Mouse (Mus musculus) large intestine, adult 2 months (tissue): ENCODE measurements at regions not wholly inside any gene's neighbourhood (a gene's known extent, or its start where the extent isn't known, plus 50 kb on each side); places are given as distances from the start of the nearest gene placed in this dataset.

Experiments
- DNase-seq: peaks from one replicate; pipeline ENCODE4 v3.0.0-alpha.2; 2012; ENCODE audit warnings: low read depth, low spot score
- WGBS: fragments of 180-500 bp; shearing (Covaris S2); methylation state at CpG from one replicate; pipeline ENCODE4 v1.1.7; 2018; 5-methylcytosine and 5-hydroxymethylcytosine counted together

DNA sequence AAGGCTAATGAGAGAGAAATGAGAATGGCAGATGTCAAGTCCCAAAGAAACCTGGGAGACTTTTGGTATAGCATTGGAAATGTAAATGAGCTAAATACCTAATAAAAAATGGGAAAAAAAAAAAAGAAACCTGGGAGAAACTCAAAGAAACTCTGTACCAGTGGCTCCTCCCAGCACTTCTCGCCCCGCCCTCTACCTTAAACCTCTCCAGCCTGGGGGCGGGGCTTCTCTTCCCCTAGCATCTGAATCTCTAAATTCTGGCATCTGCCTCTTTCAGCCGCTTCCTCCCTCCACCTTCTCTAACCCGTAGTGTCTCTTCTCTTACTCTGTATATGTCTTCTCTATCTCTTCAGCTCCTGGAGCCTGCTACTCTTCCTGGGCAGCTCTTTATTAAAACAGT lies 53.2 kb downstream of the Gpr6 start:
- WGBS, result 41% methylated on average over 5 of the region's 5 CpGs
- DNase-seq, result no peak

DNA sequence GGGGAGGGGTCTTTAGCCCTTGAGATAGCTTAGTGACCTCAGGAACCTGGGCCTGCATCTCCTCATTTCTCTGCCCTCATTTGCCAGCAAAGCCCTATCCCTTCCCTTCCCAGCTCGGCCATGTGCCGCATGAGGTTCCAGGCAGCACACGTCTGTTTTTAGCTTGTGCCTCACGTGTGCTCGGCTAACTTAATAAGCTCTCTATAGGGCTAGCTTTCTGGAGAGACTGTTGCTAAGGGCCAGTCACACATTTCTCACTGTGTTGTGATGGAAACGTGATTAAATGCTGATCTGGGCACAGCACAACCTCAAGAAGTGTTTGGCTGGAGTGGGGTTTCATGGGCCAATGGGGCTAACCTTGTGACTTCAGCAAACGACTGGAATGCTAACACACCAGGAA lies 55.5 kb downstream of the Gpr6 start:
- no peak for DNase-seq
- WGBS, result 68% methylated on average over 7 of the region's 7 CpGs

- 21% methylated on average over 4 of the region's 4 CpGs for WGBS
These were observed 56.4 kb downstream of the Gpr6 start for GRCm38 (mm10) chr10:41015654-41016053.

DNA sequence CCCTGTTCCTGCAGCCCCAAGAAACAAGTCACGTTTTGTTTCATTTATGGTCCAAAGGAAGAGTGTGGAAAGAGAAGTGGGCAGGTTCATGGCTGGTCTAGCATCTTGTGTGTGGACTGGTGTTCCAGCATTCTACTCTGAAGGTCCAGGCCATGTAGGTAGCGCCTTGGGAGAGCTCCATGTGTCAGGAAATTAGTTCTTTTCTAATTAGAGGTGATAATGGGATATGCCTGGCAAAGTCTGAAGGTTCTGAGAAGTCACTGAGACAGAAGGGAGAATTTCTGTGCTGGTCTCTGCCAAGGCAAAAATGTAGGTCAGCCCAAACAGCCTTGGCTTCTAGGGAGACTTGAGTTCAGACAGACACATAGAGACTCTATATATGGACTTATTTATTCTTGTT lies 61.5 kb downstream of the Gpr6 start:
- WGBS, result 82% methylated on average over 2 of the region's 2 CpGs
- no peak for DNase-seq

More at GRCm38 (mm10) chr10:41015654-41016053, 56.4 kb downstream of the Gpr6 start:
- peak; percentile 28 for DNase-seq

DNA sequence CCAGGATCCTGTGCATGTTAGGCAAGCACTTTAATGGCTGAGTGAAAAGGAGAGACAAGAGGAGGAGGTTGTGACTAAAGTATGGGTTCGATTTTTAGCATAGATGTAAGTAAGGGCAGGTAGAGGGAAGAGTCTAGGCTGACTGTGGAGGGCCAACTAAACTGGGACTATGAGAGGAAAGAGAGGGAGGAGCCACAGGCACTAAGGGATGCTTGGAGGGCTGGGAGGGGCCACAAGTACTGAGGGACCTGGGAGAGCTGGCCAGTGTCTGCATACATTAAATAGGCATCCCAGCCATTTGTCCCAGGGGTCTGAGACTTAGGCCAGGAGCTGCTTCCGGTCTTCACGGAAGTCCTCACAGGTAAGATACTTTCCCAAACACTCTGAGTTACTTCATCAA lies 64.2 kb downstream of the Gpr6 start:
- 93% methylated on average over 3 of the region's 3 CpGs for WGBS
- DNase-seq, result no peak

DNA sequence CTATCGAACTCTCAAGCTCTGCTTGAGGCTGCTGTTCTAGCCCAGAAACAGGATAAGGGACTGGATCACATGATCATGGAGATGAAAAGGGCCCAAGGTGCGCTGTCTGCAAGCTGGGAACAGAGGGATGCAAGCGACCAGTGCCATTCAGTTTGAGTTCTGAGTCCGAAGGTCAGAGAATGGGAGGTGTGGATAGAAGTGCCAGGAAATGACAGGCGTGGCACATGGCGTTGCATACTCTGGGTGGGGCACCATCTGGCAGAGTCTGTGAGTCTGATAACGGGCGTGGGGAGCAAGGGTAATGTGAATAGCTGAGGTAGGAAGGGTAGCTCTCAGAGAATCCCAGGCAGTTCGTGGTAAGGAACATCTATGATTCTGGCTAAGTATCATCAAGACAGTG lies 65.5 kb downstream of the Gpr6 start:
- peak; percentile 94 for DNase-seq

GRCm38 (mm10) chr10:41005776-41006175 lies 66.3 kb downstream of the Gpr6 start:
- 95% methylated on average over 9 of the region's 9 CpGs for WGBS
- DNase-seq, result no peak

More for the DNA sequence above, 65.5 kb downstream of the Gpr6 start:
- 28% methylated on average over 9 of the region's 9 CpGs for WGBS

GRCm38 (mm10) chr10:41004753-41005152 lies 67.3 kb downstream of the Gpr6 start:
- DNase-seq, result no peak

DNA sequence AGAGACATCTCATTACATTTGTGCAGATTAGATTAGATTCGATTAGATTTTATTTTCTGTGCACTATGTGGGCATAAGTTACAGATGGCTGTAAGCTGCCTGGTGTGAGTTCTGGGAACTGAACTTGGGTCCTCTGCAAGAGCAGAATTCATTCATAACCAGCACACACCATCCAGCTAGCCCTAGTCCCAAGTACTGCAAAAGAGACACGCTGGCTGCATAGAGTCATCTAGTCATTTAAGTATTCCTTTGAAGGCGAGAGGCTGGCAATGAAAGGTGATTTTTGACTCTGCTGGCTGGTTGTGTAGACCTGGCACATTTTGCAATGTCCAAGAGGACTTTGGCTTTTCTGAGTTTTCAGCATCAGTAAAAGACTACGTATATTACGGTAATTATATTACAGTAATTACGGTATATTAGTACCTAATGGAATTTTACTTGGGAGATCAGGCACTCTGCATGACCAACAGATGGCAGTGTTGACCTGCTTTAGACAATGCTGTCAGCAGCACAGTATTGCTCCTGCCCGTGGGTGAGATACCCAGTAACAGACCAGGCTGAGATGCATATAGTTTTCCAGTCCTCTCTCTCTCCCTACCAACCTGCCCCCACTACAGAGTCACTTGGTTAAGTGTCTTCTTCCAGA lies 67.9 kb downstream of the Gpr6 start:
- DNase-seq, result peak; percentile 57

More at GRCm38 (mm10) chr10:41004753-41005152, 67.3 kb downstream of the Gpr6 start:
- 60% methylated on average over 3 of the region's 3 CpGs for WGBS

GRCm38 (mm10) chr10:41003197-41003596 lies 68.9 kb downstream of the Gpr6 start:
- WGBS, result 69% methylated on average over 3 of the region's 3 CpGs
- DNase-seq, result no peak

More for the DNA sequence above, 67.9 kb downstream of the Gpr6 start:
- WGBS, result 30% methylated on average over 7 of the region's 7 CpGs

DNA sequence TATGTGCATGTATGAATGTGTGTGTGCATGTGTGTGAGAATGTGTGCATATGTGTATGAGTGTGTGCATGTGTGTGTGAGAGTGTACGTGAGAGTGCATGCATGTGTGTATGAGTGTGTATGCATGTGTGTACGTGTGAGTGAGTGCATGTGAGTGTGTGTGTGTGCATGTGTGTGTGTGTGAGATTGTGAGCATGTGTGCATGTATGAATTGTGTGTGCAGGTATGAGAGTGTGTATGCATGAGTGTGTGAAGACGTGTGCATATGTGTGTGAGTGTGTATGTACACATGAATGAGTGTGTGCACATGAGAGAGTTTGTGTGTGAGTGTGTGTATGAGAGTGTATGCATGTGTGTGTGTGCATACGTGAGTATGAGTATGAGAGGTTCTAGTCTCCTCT lies 71.1 kb downstream of the Gpr6 start:
- DNase-seq, result no peak
- WGBS, result 84% methylated on average over 4 of the region's 4 CpGs

DNA sequence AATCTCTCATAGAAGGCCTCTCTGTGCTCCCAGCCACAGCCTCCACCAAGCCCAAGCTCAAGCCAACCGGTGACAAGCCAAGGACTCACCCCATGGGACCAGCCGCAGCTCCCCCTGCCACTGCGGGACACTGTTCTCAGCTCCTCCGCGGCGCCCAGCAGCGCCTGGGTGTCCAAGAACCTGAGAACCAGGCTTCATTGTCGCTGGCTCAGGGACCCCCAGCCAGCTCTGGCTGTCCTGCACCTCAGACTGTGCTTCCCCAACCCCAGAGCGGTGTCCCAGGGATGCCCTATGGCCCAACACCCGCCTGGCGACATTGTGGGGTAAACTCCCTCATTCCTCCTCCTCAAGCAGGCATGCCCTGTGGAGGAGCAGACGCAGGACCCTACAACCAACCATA lies 72.6 kb downstream of the Gpr6 start:
- no peak for DNase-seq
- 79% methylated on average over 12 of the region's 12 CpGs for WGBS

GRCm38 (mm10) chr10:40998799-40999198 lies 73.3 kb downstream of the Gpr6 start:
- 83% methylated on average over 11 of the region's 11 CpGs for WGBS
- DNase-seq, result no peak

DNA sequence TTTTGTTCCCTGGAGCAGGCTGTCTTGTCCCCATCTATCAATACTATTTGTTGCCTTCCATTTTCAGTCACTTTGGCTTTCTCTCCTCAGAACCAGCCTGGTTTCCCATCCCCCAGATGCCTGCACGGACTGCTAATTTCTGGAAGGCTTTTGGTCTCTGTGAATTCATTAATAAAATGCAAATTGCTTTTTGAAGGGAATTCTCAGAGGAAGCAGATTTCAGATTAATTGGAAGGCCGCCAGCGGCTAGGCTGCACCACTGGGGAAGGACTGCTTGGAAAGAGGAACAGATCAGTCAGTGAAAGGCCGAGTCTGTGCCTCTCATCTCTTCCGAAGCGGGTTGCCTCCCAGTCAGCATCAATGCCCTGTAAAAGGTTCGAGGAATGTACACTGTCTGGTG lies 73.8 kb downstream of the Gpr6 start:
- DNase-seq, result no peak
- 70% methylated on average over 7 of the region's 7 CpGs for WGBS

DNA sequence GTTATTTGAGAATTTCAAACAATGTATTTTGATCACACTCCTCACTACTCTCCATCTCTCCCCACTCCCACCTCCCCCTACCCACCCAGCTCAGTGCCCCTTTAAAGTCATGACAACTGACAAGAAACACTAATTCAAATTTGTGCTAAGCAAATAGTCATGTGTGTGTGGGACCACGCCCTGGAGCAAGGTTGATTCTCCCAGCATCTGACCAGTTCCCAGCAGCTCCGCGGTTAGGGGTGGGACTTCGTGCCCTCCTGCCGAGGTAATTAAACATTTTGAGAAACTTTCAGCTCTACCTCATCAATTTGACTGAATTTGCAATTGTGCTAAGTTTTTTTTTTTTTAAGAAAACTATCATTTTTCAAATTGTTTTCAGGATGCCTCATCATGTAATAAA lies 74.5 kb downstream of the Gpr6 start:
- WGBS, result 25% methylated on average over 5 of the region's 5 CpGs

More for the DNA sequence above, 74.5 kb downstream of the Gpr6 start:
- no peak for DNase-seq
